Mouse (Mus musculus) cortical plate, adult 2 months (tissue): ENCODE results near the gene Hmgcll1.

ENCODE experiments used
- CTCF ChIP-seq: fragments of 200-500 bp; IDR thresholded peaks from 2 replicates; pipeline ENCODE4 v1.5.1; 2011; ENCODE audit warnings: mild to moderate bottlenecking, control low read depth, low read length; ENCODE audit not compliant: insufficient read depth; ENCODE audit errors: extremely low read depth
- POLR2A ChIP-seq: fragments of 200-500 bp; IDR thresholded peaks from 2 replicates; pipeline ENCODE4 v1.6.1; 2011; ENCODE audit warnings: mild to moderate bottlenecking, low read length, control low read depth; ENCODE audit not compliant: insufficient read depth; ENCODE audit errors: extremely low read depth

- TF ChIP-seq CTCF (no peak), POLR2A (no peak)
Measured at GRCm38 (mm10) chr9:76035058-76035457, 20.4 kb downstream of the Hmgcll1 start.
